Mouse (Mus musculus): ENCODE data around the gene Nemp1. TPM values are rescaled to one million over a fixed set of nuclear protein-coding genes. Genes with fewer than 3 reads are reported as not detected.

The Nemp1 gene
- polyA plus RNA-seq, 1 experiment from 2014 or later = 10.6 TPM

DNA sequence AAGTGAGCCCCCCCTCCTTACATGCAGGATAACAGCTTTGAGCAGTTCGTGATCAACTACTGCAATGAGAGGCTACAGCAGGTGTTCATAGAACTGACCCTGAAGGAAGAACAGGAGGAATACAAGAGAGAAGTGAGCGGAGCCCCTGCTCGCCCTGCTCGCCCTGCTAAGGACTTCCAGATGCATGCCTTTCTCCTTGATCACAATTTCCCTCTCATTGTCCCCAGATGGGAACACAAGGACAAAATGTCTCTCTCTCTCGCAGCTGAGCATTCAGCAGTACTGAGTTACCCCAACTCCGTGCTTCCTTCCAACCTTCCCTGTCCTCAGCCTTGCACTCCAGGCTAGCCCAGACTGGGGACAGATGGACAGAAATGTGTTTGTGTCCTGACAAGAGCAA, 46.0 kb downstream of the Nemp1 start:
- DNase-seq (ENCODE audit: low spot score) = no peak
- Histone ChIP-seq H3K4me1 (ENCODE audit: control insufficient read depth, insufficient read depth, low read length) (no peaks in the 10 kb centered on the region), H3K27ac (ENCODE audit: low read depth, low read length) (no peak overlapping the region), H3K27me3 (ENCODE audit: control insufficient read depth, insufficient read depth, low read length) (no peaks in the 10 kb centered on the region), H3K9ac (ENCODE audit: low read length) (no peak overlapping the region), H3K36me3 (ENCODE audit: control insufficient read depth, insufficient read depth, low read length) (no peaks in the 10 kb centered on the region), H3K4me3 (ENCODE audit: low read depth, low read length) (no peak overlapping the region), H3K9me3 (ENCODE audit: control insufficient read depth, low read length) (no peaks in the 10 kb centered on the region), H3K4me2 (ENCODE audit: low read depth) (no peak overlapping the region)
- whole genome bisulfite sequencing = 74% methylated on average over 6 of the region's 6 CpGs
- no peak for ATAC-seq (ENCODE audit: insufficient read depth, low FRiP score, low TSS enrichment)

DNA sequence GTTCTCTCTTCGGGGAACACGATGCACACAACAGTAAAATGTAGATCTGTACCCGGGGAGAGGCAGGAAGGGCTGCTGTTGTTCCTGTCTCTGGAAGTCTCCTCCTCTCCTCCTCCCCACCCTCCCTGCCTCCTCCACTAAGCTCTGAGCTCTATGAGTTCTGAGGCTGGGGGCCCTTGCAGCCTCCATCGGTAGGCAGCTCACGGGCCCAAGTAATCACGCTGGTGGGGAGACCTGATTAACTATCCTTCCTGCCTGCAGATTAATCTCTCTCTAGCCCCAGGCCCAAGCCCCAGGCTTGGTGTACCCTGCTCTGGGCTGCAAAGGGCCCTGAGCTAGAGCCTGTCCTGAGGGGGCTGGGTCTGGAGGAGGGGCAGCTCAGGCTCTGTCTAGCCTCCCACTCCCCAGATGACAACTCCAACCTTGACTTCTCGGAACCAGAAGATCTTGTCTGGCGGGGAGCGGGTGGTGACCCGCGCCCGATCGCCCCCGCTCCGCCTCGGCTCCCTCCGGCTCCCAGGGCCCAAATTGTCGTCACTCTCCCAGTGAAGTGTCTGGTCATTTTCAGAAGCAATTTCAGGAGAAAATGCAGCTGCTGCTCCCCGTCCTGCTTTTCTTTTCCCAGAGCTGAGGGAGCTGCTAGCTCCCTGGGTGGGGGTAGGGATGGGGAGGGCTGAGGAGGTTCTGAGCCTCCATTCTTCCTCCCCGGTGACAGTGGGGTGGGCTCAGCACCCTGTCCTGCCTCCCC, 55.1 kb downstream of the Nemp1 start:
- Histone ChIP-seq H3K27me3 (ENCODE audit: control insufficient read depth, insufficient read depth, low read length) (0 out of 2 replicates have a peak, but pooled peaks cover 4% of the 10 kb centered on the region), H3K27ac (ENCODE audit: low read depth, low read length) (no peak overlapping the region), H3K36me3 (ENCODE audit: control insufficient read depth, insufficient read depth, low read length) (no peaks in the 10 kb centered on the region), H3K4me2 (ENCODE audit: low read depth) (peak overlapping the region; percentile 24), H3K9me3 (ENCODE audit: control insufficient read depth, low read length) (no peaks in the 10 kb centered on the region), H3K4me3 (ENCODE audit: low read depth, low read length) (no peak overlapping the region), H3K4me1 (ENCODE audit: control insufficient read depth, insufficient read depth, low read length) (peaks cover 6% of the 10 kb centered on the region), H3K9ac (ENCODE audit: low read length) (peak overlapping the region; percentile 20; the same call in 1 of the 2 replicates)
- ATAC-seq (ENCODE audit: insufficient read depth, low FRiP score, low TSS enrichment) (no peak), DNase-seq (ENCODE audit: low spot score) (peak; percentile 26)
- 9% methylated on average over 20 of the region's 20 CpGs for WGBS

DNA sequence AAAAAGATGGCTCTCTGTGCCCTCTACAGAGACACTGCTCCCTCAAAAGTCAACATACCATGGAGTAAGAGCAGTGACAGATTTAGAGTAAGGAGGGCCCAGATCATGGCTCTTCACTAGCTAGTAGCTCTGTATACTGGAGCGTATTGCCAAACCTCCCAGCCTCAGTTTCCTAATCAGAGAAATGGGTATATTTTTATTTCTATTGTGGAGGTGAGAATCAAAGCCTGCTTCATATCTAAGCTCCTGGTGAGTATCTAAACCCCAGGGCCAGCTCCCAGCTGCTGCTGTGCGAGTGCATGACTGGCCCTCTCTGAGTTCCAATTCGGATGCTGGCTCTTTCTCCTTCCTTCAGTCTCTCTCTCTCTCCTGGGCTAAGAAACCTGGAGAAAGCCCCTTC, 57.5 kb downstream of the Nemp1 start, which contains the start of gene Tac2:
Tac2 (plus strand) TSS at position 301 of the 400 bp plus-strand sequence.
- no peaks in the 10 kb centered on the region for H3K9me3 ChIP-seq (ENCODE audit: control insufficient read depth, low read length)
- peaks cover 6% of the 10 kb centered on the region for H3K4me1 ChIP-seq (ENCODE audit: control insufficient read depth, insufficient read depth, low read length)
- DNase-seq (ENCODE audit: low spot score) (no peak), ATAC-seq (ENCODE audit: insufficient read depth, low FRiP score, low TSS enrichment) (no peak)
- H3K36me3 ChIP-seq (ENCODE audit: control insufficient read depth, insufficient read depth, low read length) = no peaks in the 10 kb centered on the region
- no peak within 1 kb of the TSS for H3K27ac ChIP-seq (ENCODE audit: low read depth, low read length)
- WGBS = 86% methylated on average over 3 of the region's 3 CpGs
- 0 out of 2 replicates have a peak, but pooled peaks cover 4% of the 10 kb centered on the region for H3K27me3 ChIP-seq (ENCODE audit: control insufficient read depth, insufficient read depth, low read length)
- no peak within 1 kb of the TSS for H3K4me3 ChIP-seq (ENCODE audit: low read depth, low read length)
- no peak within 1 kb of the TSS for H3K4me2 ChIP-seq (ENCODE audit: low read depth)
- H3K9ac ChIP-seq (ENCODE audit: low read length) = no peak within 1 kb of the TSS

DNA sequence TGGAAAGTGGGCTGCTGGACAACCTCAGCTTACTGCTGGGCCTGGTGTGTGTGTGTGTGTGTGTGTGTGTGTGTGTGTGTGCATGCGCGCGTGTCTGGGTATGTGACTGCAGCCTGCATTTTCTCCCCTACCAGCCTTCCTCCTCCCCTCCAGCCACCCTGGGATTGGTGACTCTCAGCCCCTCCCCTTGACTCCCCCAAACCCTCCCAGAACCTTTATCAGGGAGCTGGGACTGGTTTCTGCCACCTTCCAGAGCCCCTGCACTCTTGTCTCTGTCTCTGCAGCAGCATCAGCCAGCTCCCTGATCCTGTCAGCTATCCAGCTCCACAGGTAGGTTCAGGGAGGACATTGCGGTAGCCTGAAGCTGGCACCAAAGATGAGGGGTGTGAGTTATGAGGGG, 58.4 kb downstream of the Nemp1 start:
- ATAC-seq (ENCODE audit: insufficient read depth, low FRiP score, low TSS enrichment) (no peak), DNase-seq (ENCODE audit: low spot score) (no peak)
- no peak overlapping the region for H3K4me3 ChIP-seq (ENCODE audit: low read depth, low read length)
- 0 out of 2 replicates have a peak, but pooled peaks cover 4% of the 10 kb centered on the region for H3K27me3 ChIP-seq (ENCODE audit: control insufficient read depth, insufficient read depth, low read length)
- no peaks in the 10 kb centered on the region for H3K9me3 ChIP-seq (ENCODE audit: control insufficient read depth, low read length)
- H3K27ac ChIP-seq (ENCODE audit: low read depth, low read length) = no peak overlapping the region
- H3K4me1 ChIP-seq (ENCODE audit: control insufficient read depth, insufficient read depth, low read length) = peaks cover 6% of the 10 kb centered on the region
- no peaks in the 10 kb centered on the region for H3K36me3 ChIP-seq (ENCODE audit: control insufficient read depth, insufficient read depth, low read length)
- WGBS = 89% methylated on average over 4 of the region's 4 CpGs
- H3K9ac ChIP-seq (ENCODE audit: low read length) = no peak overlapping the region
- H3K4me2 ChIP-seq (ENCODE audit: low read depth) = no peak overlapping the region

DNA sequence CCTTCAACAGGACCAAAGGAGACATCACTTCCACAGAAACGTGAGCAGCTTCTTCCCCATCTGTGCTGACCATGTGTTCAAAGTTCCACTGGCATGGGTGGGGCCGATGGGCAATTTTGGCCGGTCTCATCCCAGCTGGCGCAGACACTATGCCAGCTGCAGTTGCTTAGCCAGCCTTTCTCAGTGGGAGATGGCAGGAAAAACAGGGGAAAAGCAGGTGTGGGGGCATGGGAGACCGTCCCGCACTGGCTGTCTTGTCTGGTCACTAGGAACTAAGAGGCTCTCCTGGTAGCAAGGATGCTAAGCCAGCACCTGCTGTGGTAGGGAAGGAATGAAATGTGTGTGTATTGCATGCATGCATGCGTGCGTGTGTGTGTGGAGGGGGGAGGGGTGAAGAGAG, 61.7 kb downstream of the Nemp1 start:
- Histone ChIP-seq H3K27ac (ENCODE audit: low read depth, low read length) (no peak overlapping the region), H3K36me3 (ENCODE audit: control insufficient read depth, insufficient read depth, low read length) (no peaks in the 10 kb centered on the region), H3K4me3 (ENCODE audit: low read depth, low read length) (no peak overlapping the region), H3K9ac (ENCODE audit: low read length) (no peak overlapping the region), H3K4me1 (ENCODE audit: control insufficient read depth, insufficient read depth, low read length) (no peaks in the 10 kb centered on the region), H3K9me3 (ENCODE audit: control insufficient read depth, low read length) (no peaks in the 10 kb centered on the region), H3K27me3 (ENCODE audit: control insufficient read depth, insufficient read depth, low read length) (no peaks in the 10 kb centered on the region), H3K4me2 (ENCODE audit: low read depth) (no peak overlapping the region)
- DNase-seq (ENCODE audit: low spot score) (no peak), ATAC-seq (ENCODE audit: insufficient read depth, low FRiP score, low TSS enrichment) (no peak)
- WGBS = 75% methylated on average over 8 of the region's 8 CpGs

DNA sequence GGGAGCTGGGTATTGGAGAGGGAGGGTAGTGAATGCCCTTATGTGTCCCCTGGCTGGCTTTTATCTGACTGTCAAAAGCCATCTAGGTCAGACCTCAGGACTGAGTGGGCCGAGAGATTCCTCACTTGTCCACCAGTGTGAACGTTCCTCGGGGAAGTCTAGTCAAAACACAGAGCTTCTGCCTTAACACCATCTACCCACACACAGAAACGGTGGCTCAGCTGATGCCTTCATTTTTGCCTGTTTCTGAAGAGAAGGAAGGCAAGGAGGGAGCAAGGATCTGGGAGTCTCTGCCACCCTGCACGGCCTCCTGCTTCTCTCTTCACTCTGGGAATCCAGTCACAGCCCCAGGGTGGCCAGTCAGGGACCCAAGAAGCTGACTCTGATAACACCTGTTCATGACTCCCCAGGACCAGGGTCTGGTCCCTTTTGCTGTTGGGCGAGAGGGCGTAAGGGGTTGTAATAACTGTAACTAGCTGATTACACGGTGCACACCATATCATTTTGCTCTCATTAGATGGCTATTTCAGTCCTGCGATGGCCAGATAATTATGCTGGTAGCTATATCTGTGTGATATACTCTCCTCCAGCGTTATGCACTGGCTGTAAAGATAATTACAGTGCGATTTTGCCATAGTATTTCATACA, 63.7 kb downstream of the Nemp1 start:
- H3K4me1 ChIP-seq (ENCODE audit: control insufficient read depth, insufficient read depth, low read length) = no peaks in the 10 kb centered on the region
- DNase-seq (ENCODE audit: low spot score) (no peak), ATAC-seq (ENCODE audit: insufficient read depth, low FRiP score, low TSS enrichment) (no peak)
- H3K27me3 ChIP-seq (ENCODE audit: control insufficient read depth, insufficient read depth, low read length) = no peaks in the 10 kb centered on the region
- no peak overlapping the region for H3K4me3 ChIP-seq (ENCODE audit: low read depth, low read length)
- no peaks in the 10 kb centered on the region for H3K36me3 ChIP-seq (ENCODE audit: control insufficient read depth, insufficient read depth, low read length)
- H3K27ac ChIP-seq (ENCODE audit: low read depth, low read length) = no peak overlapping the region
- H3K9ac ChIP-seq (ENCODE audit: low read length) = no peak overlapping the region
- no peak overlapping the region for H3K4me2 ChIP-seq (ENCODE audit: low read depth)
- no peaks in the 10 kb centered on the region for H3K9me3 ChIP-seq (ENCODE audit: control insufficient read depth, low read length)
- WGBS = 65% methylated on average over 11 of the region's 11 CpGs

DNA sequence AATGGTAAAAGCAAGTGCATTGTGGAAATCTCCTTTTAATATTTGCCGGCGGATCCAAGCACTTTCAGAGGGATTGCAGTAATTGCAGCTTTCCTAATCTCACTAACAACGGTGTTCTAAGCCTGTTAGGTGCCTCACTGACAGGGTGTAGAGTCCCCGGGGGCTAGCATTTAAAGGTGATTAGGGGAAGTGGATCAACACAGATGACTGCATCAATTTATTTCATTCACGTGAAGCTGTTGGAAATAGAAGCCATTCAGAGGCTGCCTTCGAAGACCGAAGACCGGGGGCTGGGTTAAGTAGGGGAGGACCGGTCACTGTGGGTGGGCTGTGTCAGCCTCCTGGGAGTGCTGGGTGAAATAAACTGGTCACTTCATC, 64.2 kb downstream of the Nemp1 start:
- no peak for ATAC-seq (ENCODE audit: insufficient read depth, low FRiP score, low TSS enrichment)
- H3K4me2 ChIP-seq (ENCODE audit: low read depth) = no peak overlapping the region
- no peaks in the 10 kb centered on the region for H3K4me1 ChIP-seq (ENCODE audit: control insufficient read depth, insufficient read depth, low read length)
- H3K27me3 ChIP-seq (ENCODE audit: control insufficient read depth, insufficient read depth, low read length) = no peaks in the 10 kb centered on the region
- no peaks in the 10 kb centered on the region for H3K36me3 ChIP-seq (ENCODE audit: control insufficient read depth, insufficient read depth, low read length)
- no peak overlapping the region for H3K4me3 ChIP-seq (ENCODE audit: low read depth, low read length)
- DNase-seq (ENCODE audit: low spot score) = no peak
- no peaks in the 10 kb centered on the region for H3K9me3 ChIP-seq (ENCODE audit: control insufficient read depth, low read length)
- WGBS = 37% methylated on average over 9 of the region's 9 CpGs
- no peak overlapping the region for H3K27ac ChIP-seq (ENCODE audit: low read depth, low read length)
- no peak overlapping the region for H3K9ac ChIP-seq (ENCODE audit: low read length)

DNA sequence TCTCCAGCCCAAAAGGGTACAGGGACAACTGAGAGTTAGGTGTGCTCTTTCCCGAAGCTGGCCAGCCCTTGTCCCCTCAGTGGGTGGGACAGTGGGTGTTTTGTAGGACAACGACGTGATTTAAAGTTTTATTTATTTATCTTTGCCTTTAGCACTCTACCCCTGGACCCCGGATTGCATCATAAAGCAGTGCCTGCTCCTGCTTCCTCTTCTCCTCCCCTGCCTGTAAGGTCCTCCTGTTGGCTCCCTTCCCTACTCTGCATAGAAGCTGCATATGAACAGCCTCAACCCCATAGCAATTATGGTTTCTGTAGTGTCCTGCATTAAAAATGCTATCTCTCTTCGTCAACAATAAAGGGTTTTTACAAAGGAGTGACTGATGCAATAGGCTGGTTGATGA, 64.7 kb downstream of the Nemp1 start:
- WGBS = 23% methylated on average over 5 of the region's 5 CpGs
- Histone ChIP-seq H3K4me1 (ENCODE audit: control insufficient read depth, insufficient read depth, low read length) (no peaks in the 10 kb centered on the region), H3K4me3 (ENCODE audit: low read depth, low read length) (no peak overlapping the region), H3K4me2 (ENCODE audit: low read depth) (no peak overlapping the region), H3K27ac (ENCODE audit: low read depth, low read length) (no peak overlapping the region), H3K9ac (ENCODE audit: low read length) (no peak overlapping the region), H3K36me3 (ENCODE audit: control insufficient read depth, insufficient read depth, low read length) (no peaks in the 10 kb centered on the region), H3K27me3 (ENCODE audit: control insufficient read depth, insufficient read depth, low read length) (no peaks in the 10 kb centered on the region), H3K9me3 (ENCODE audit: control insufficient read depth, low read length) (no peaks in the 10 kb centered on the region)
- ATAC-seq (ENCODE audit: insufficient read depth, low FRiP score, low TSS enrichment) = no peak
- DNase-seq (ENCODE audit: low spot score) = no peak

DNA sequence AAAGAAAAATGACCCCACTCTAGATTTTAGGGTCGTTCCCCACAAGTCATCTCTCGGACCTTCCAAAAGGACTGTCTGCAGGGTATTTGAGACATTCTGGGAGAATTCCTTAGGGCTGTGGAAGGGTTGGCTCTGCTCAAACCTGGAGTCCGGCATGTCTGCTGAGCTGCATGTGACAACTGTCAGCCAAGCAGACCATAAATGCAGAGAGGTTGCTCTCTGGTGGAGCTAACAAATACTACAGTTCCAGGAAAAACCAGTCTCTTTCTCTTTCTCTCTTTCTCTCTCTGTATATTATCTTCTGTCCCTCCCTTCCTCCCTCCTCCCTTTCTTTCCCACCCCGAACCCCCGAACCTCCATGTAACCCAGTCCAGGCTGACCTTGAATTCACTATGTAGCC, 67.7 kb downstream of the Nemp1 start:
- 58% methylated on average over 5 of the region's 5 CpGs for WGBS
- Histone ChIP-seq H3K9me3 (ENCODE audit: control insufficient read depth, low read length) (no peaks in the 10 kb centered on the region), H3K4me1 (ENCODE audit: control insufficient read depth, insufficient read depth, low read length) (no peaks in the 10 kb centered on the region), H3K4me2 (ENCODE audit: low read depth) (no peak overlapping the region), H3K36me3 (ENCODE audit: control insufficient read depth, insufficient read depth, low read length) (no peaks in the 10 kb centered on the region), H3K4me3 (ENCODE audit: low read depth, low read length) (no peak overlapping the region), H3K27me3 (ENCODE audit: control insufficient read depth, insufficient read depth, low read length) (no peaks in the 10 kb centered on the region), H3K27ac (ENCODE audit: low read depth, low read length) (no peak overlapping the region), H3K9ac (ENCODE audit: low read length) (no peak overlapping the region)
- DNase-seq (ENCODE audit: low spot score) (no peak), ATAC-seq (ENCODE audit: insufficient read depth, low FRiP score, low TSS enrichment) (no peak)

Measured in neural tube, embryonic 11.5 days (tissue).